Mouse (Mus musculus) pancreas, adult 10 weeks (tissue): ENCODE data around the gene Ddx58. TPM values are rescaled to one million over a fixed set of nuclear protein-coding genes. Genes with fewer than 3 reads are reported as not detected.

Experiments used
- polyA plus RNA-seq: library from polyadenylated mRNA; stranded (reverse); fragments of 350-450 nt; fragmentation: Illumina TruSeq; extraction: RNeasy Lipid Tissue Mini Kit (QIAGEN cat#74804); gene quantifications from one replicate; pipeline ENCODE4 v1.2.3, GENCODE M21; 2015; ENCODE audit warnings: low read depth, low replicate concordance; ENCODE audit not compliant: insufficient read depth

Gene Ddx58
- polyA plus RNA-seq, result 10.2 TPM

GRCm38 (mm10) chr4:40239409-40240271 is at the start of gene Ddx58:
Ddx58 (minus strand) TSS chr4:40239828.

DNA sequence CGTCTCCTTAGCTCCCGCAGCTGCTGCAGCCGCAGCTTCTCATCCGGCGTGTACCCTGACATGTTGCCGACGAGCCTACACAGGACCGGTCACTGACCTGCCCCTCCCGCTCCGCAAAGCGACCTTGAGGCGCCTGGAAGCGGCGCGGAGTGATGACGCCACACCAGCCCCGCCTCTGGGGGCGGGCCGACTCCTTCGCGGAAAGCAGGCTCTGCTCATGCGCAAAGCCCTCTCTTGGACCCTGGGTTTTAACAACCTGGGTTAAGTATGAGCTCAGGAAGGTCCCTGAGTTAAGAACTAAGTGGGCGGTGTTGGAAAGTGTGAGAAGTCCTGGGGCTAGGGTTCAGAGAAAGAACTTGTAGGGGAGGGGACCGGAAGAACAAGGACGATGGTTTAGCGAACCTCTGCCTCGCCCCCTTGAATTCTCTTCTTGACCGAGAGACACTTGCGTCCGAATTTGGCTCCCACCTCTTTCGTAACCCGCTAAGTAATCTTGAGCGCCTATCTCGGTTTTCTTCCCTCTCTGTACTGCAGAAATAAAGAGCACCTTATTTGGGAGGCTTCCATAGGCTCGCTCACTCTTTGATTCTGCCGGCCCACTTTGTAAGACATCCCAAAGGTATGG is 39.8 kb upstream of the Ddx58 start, which contains the start of gene Ndufb6:
TSS of gene Ndufb6 (minus strand) at position 146 of the 625 bp plus-strand sequence.

DNA sequence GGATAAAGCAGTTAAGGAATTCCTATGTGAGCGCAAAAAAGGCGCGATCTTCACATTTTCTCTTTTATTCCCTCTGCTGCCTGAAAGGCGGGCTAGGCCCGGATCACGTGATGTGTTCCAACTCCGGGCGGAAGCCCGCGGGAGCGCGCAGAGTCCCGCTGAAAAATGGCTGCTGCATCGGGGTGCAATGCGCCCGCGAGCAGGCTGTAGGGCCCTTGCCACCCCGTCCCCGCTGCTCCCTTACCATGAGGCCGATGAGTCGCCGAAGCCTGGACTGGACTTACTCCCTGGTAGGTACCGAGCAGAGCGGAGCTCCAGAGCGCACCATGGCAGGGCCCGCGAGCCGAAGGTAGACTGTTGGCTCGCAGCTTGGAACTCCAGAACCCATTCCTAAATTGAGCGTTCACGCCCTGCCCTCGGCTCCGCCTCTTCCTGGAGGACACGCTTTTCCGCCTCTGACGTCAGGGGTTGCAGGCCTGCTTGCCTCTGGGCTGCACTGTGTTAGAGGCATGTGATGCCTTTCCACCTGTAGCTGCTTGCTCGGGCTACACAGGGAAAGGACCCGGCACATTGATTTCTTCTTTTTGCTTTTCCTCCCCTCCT is 29.9 kb upstream of the Ddx58 start, which contains the start of the genes Smim27 and Topors:
TSS of gene Smim27 (plus strand) at position 150 of the 603 bp plus-strand sequence.
TSS of gene Topors (minus strand) at position 421 of the 603 bp plus-strand sequence.

Other genes with a start within 250 kb of the Ddx58 start
- 7.8 TPM for gene Aco1, start 96.7 kb downstream of the Ddx58 start, polyA plus RNA-seq
- 6.5 TPM for gene Smim27, start 29.8 kb upstream of the Ddx58 start, polyA plus RNA-seq
- gene Topors, start 30.0 kb upstream of the Ddx58 start, polyA plus RNA-seq, result 4.0 TPM
- 25.8 TPM for gene Ndufb6, start 39.6 kb upstream of the Ddx58 start, polyA plus RNA-seq
- gene Tmem215, start 232.4 kb upstream of the Ddx58 start, polyA plus RNA-seq, result 5.4 TPM